Mouse (Mus musculus): ENCODE measurements around the gene Aspdh.

GRCm38 (mm10) chr7:44464511-44464910 is 680 bp upstream of the Aspdh start:
- no peak for TF ChIP-seq POLR2A (IDR thresholded peaks at IDR 0.05; ENCODE audit: insufficient read length, low read depth)
- TF ChIP-seq MYOG (IDR thresholded peaks at IDR 0.05; ENCODE audit: control insufficient read depth in 1 of 3, insufficient read depth in 1 of 3, insufficient read length in 2 of 3, low read depth in 2 of 3), result no peak
- no peak for TF ChIP-seq E2F4 (IDR thresholded peaks at IDR 0.05; ENCODE audit: insufficient read depth)
- TF ChIP-seq POLR2AphosphoS2 (IDR thresholded peaks at IDR 0.05; ENCODE audit: insufficient read length, low read depth), result no peak
- TF ChIP-seq MAX (IDR thresholded peaks at IDR 0.05; ENCODE audit: low read depth), result no peak
- no peak for TF ChIP-seq USF1 (IDR thresholded peaks at IDR 0.05; ENCODE audit: low read depth)
- TF ChIP-seq TCF12 (IDR thresholded peaks at IDR 0.05; ENCODE audit: insufficient read depth, poor library complexity, severe bottlenecking), result no peak
- no peak for TF ChIP-seq MYOD1 (IDR thresholded peaks at IDR 0.05; ENCODE audit: control insufficient read depth in 1 of 3, insufficient read length in 2 of 3, low read depth in 2 of 3)
- TF ChIP-seq CEBPB (IDR thresholded peaks at IDR 0.05; ENCODE audit: insufficient read depth, poor library complexity, severe bottlenecking), result no peak

All from myocyte (in vitro differentiated cells).